8 mouse cellular contexts compared by ENCODE assay signal in the genomic region with DNA sequence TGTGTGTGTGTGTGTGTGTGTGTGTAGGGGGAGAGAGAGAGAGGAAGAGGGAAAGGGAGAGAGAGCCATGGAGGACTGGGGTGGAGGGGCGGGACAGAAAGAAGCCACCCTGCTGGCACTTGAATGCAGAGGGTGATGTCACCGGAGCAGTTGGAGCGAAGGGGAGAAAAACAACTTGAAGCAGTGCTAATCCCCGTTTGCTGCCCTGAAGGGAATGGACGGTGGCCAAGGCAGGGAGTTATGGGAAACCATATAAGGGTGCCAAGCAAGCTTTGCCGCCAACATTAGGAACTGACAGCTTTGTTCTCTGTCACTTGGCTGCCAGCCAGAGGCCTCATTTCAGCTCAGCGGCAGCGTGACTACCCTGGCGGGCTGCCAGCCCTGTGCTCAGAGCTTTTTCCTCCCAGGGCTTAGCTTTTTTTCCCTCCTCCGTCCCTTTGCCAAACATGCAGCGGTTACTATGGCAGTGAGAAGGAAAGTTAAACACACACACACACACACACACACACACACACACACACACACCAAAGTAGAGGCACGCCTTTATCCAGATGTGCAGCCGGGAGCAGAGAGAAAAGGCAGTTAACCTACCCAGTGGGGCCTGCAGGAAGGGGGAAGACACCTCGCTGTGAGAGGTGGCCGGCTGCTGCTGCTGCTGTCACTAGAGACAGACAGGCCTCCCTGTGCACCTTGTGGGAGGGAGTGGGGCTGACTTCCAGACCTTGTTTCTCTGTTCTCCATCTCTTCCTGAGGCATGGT.
A peak's percentile ranks its signal among the peaks of the same experiment; 100 is the strongest.
DNase-seq lines count a peak whose midpoint lies in the region; ATAC-seq lines count a peak whose summit lies in the region.

No protein-coding gene starts in this region.

- intact Hi-C loops in gastrocnemius, postnatal 14 days (cut with DNase I; ENCODE audit: low total_unique reads) = loop anchor here (10.0 kb wide), 1 partner anchor 52 kb away; no protein-coding TSS in a partner anchor
- intact Hi-C loops in left cerebral cortex, postnatal 10 days (cut with DNase I) = loop anchor here (2.0 to 10.0 kb wide), 5 partner anchors 72 to 228 kb away; no protein-coding TSS in a partner anchor

- DNase-seq in adipocyte (ENCODE audit: low spot score) = peak; percentile 100
- DNase-seq in embryo, embryonic 10.5 days (ENCODE audit: low spot score) = peak; percentile 87
- peak; percentile 99 for DNase-seq in gastrocnemius, postnatal 14 days
- DNase-seq in left cerebral cortex, postnatal 10 days (ENCODE audit: extremely low spot score in 1 of 2, low spot score in 2 of 2) = peak; percentile 100
- peak; percentile 97 for DNase-seq in right cerebral cortex, postnatal 25 days
- peak; percentile 99 to 100 for DNase-seq in urinary bladder, postnatal 4 days (ENCODE audit: low spot score in 2 of 2)

- peak; percentile 45 for ATAC-seq in inflammation-experienced regulatory T-cells, adult 6 months
- peak; percentile 78 for ATAC-seq in megakaryocyte-erythroid progenitor cell, adult 5-6 weeks (replicated peaks; ENCODE audit: low FRiP score, low TSS enrichment, poor library complexity, severe bottlenecking)

Comparison
In these comparisons a context has a peak if more than half of its experiments do, and no peak if none do; other contexts are left out.
1. Peak in every context shown above with its lines: DNase-seq and ATAC-seq.